Mouse (Mus musculus): Measurements from ENCODE around the gene Zfp951. TPM values are rescaled to one million over a fixed set of nuclear protein-coding genes. Genes with fewer than 3 reads are reported as not detected.

Gene Zfp951
- polyA plus RNA-seq (2012; rRNA removed; ENCODE audit: low replicate concordance), result 0.62 and 2.4 TPM in 2 replicates

DNA sequence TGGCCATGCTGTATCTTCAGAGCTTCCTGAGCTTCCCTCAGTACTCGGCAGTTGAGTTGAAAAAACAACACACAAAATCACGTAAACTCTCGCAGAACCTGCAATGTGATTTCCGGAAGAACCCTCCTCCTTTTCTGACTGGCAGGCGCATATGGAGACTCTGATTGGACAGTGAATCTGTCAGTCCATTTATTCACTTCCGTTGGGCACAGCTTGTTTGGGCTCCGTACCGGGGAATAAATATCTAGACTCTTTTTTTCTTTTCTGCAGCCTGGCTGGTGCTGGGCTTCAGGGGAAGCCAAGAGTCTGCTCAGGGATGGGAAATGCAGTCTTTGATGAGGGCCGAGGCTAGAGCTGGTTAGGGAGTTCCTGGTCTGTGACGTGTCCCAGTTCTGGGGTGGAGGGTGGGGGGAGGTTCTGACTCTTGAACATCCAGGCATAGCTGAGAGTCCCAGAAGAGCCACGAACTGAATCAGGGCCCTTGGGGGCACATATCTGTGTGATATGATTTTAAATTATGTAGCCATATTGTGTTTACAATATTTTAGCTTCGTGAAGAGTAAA is at the start of gene Zfp951:
Gene Zfp951 (minus strand): TSS at position 109 of the 564 bp plus-strand sequence.

Other genes with a start within 250 kb of the Zfp951 start
- gene Abcg3, start 122.6 kb upstream of the Zfp951 start, polyA plus RNA-seq (2012; rRNA removed; ENCODE audit: low replicate concordance), result 0.90 and 1.2 TPM in 2 replicates